Comparison of ENCODE assay signal across 32 mouse cellular contexts in genomic region chr13:48778138-48778537, GRCm38 (mm10).
DNase-seq lines count a peak whose midpoint lies in the region; ATAC-seq and TF ChIP-seq lines count a peak whose summit lies in the region.
"Had no signal": no experiment of that assay in that cellular context is flagged by ENCODE, and none has a peak within 500 bp of the region (broad histone marks: within the 10 kb centered on the region; RNA-seq: fewer than 3 reads in every experiment).

No protein-coding gene starts in this region.

- DNase-seq in liver, postnatal 0 days = no peak
- DNase-seq in 3T3-L1 (ENCODE audit: low read depth, low spot score) = peak; percentile 25
- peak; percentile 77 for DNase-seq in CH12.LX (ENCODE audit: extremely low read depth)
- DNase-seq in gastrocnemius, adult 2 months = no peak
- no peak for DNase-seq in urinary bladder, postnatal 36 days (ENCODE audit: low spot score in 2 of 2)
- no peak for DNase-seq in kidney, adult 11 months
- DNase-seq: adrenal gland, adult 2 months; adrenal gland, postnatal 36 days; cerebellum, adult 2 months; cerebellum, postnatal 14 days; forebrain, postnatal 0 days; gastrocnemius, postnatal 14 days; heart, adult 18-20 months; kidney, adult 18-20 months; kidney, postnatal 4 days; lung, adult 18-20 months; lung, postnatal 14 days; right cerebral cortex, adult 18-20 months; right cerebral cortex, postnatal 4 days had no signal

- dilution Hi-C loops in CH12.LX (cut with MboI; ENCODE audit: extremely low pct_ligation_motif_present, extremely low pct_unique_long_range_greater_than_20kb, low sequenced_read_pairs) = no loop called here

- H3K27me3 ChIP-seq in liver, postnatal 0 days (ENCODE audit: insufficient read depth, low read length) = no peaks in the 10 kb centered on the region
- H3K27me3 ChIP-seq in liver, embryonic 12.5 days (replicated peaks) = peaks cover 19% of the 10 kb centered on the region; the same call in 1 of the 2 replicates
- H3K27me3 ChIP-seq in CH12.LX (replicated peaks) = no peaks in the 10 kb centered on the region
- H3K27me3 ChIP-seq: hindbrain, embryonic 15.5 days; midbrain, embryonic 15.5 days; stomach, embryonic 15.5 days had no signal

- H3K4me3 ChIP-seq in liver, postnatal 0 days (ENCODE audit: low read depth, low read length) = no peak overlapping the region
- no peak overlapping the region for H3K4me3 ChIP-seq in liver, embryonic 12.5 days
- no peak overlapping the region for H3K4me3 ChIP-seq in CH12.LX (replicated peaks in 1 of 3; ENCODE audit: low read depth in 2 of 3, low read length in 2 of 3, poor library complexity in 1 of 3)
- H3K4me3 ChIP-seq in gastrocnemius, adult 2 months = no peak overlapping the region
- H3K4me3 ChIP-seq: erythroblast, embryonic 14.5 days; forebrain, embryonic 12.5 days; heart, embryonic 12.5 days; hindbrain, embryonic 15.5 days; kidney, embryonic 15.5 days; limb, embryonic 13.5 days; midbrain, embryonic 15.5 days; stomach, embryonic 15.5 days had no signal

- no peak for TF ChIP-seq RAD21 in CH12.LX (IDR thresholded peaks at IDR 0.05; ENCODE audit: low read depth, low read length)

- no peaks in the 10 kb centered on the region for H3K79me2 ChIP-seq in CH12.LX (replicated peaks; ENCODE audit: control insufficient read depth, extremely low read depth, insufficient read depth, poor library complexity, severe bottlenecking)

- H3K36me3 ChIP-seq in liver, postnatal 0 days (replicated peaks; ENCODE audit: insufficient read depth, low read length) = no peaks in the 10 kb centered on the region
- H3K36me3 ChIP-seq in liver, embryonic 12.5 days = no peaks in the 10 kb centered on the region
- no peaks in the 10 kb centered on the region for H3K36me3 ChIP-seq in CH12.LX (replicated peaks in 1 of 2; ENCODE audit: control insufficient read depth in 1 of 2, insufficient read depth in 1 of 2, low read length in 1 of 2)
- H3K36me3 ChIP-seq: forebrain, embryonic 12.5 days; G1E; heart, embryonic 12.5 days; hindbrain, embryonic 15.5 days; kidney, embryonic 15.5 days; limb, embryonic 13.5 days; midbrain, embryonic 15.5 days; stomach, embryonic 15.5 days had no signal

- H3K4me2 ChIP-seq in liver, postnatal 0 days (ENCODE audit: low read depth, low read length) = no peak overlapping the region
- no peak overlapping the region for H3K4me2 ChIP-seq in liver, embryonic 12.5 days
- H3K4me2 ChIP-seq in CH12.LX (ENCODE audit: insufficient read depth, low read depth, poor library complexity, severe bottlenecking) = no peak overlapping the region
- H3K4me2 ChIP-seq: forebrain, embryonic 12.5 days; heart, embryonic 12.5 days; hindbrain, embryonic 15.5 days; kidney, embryonic 15.5 days; limb, embryonic 13.5 days; liver, embryonic 11.5 days; midbrain, embryonic 15.5 days; stomach, embryonic 15.5 days had no signal

- intact Hi-C loops in gastrocnemius, adult 2 months (cut with DNase I) = no loop called here

- TF ChIP-seq EP300 in liver, postnatal 0 days (IDR thresholded peaks at IDR 0.05; ENCODE audit: low read depth) = no peak
- TF ChIP-seq EP300 in CH12.LX (IDR thresholded peaks at IDR 0.05; ENCODE audit: low read length) = no peak

- 0 out of 2 replicates have a peak, but pooled peaks have one; percentile 22 for ATAC-seq in liver, postnatal 0 days
- ATAC-seq in liver, embryonic 12.5 days = no peak
- peak; percentile 85 for ATAC-seq in granulocyte monocyte progenitor cell, adult 5-6 weeks (replicated peaks; ENCODE audit: poor library complexity, severe bottlenecking)
- ATAC-seq: forebrain, postnatal 0 days; inflammation-experienced regulatory T-cells, adult 6 months; midbrain, embryonic 15.5 days had no signal

- 31% methylated on average over 4 of the region's 4 CpGs for WGBS in liver, postnatal 0 days (ENCODE audit: insufficient replicate concordance)
- 27% methylated on average over 4 of the region's 4 CpGs for WGBS in liver, embryonic 12.5 days (ENCODE audit: insufficient replicate concordance)

- H3K9me3 ChIP-seq in liver, postnatal 0 days (ENCODE audit: low read length) = no peaks in the 10 kb centered on the region
- H3K9me3 ChIP-seq in liver, embryonic 12.5 days (replicated peaks) = no peaks in the 10 kb centered on the region
- no peaks in the 10 kb centered on the region for H3K9me3 ChIP-seq in CH12.LX (replicated peaks; ENCODE audit: low read length)
- H3K9me3 ChIP-seq: forebrain, embryonic 12.5 days; G1E; heart, embryonic 12.5 days; hindbrain, embryonic 15.5 days; kidney, embryonic 15.5 days; limb, embryonic 13.5 days; midbrain, embryonic 15.5 days; stomach, embryonic 15.5 days had no signal

- in situ Hi-C loops in CH12.LX (cut with MboI; ENCODE audit: low pct_ligation_motif_present, low pct_unique_long_range_greater_than_20kb, low sequenced_read_pairs) = no loop called here

- no peak for TF ChIP-seq POLR2A in CH12.LX (IDR thresholded peaks at IDR 0.05; ENCODE audit: low read depth, low read length)

- H3K4me1 ChIP-seq in liver, postnatal 0 days (ENCODE audit: insufficient read depth) = peaks cover 3% of the 10 kb centered on the region; the same call in 1 of the 2 replicates
- peaks cover 4% of the 10 kb centered on the region; the same call in 1 of the 2 replicates for H3K4me1 ChIP-seq in liver, embryonic 12.5 days
- peaks cover 6 to 33% of the 10 kb centered on the region in 2 experiments; a peak in 2 of 4 replicates for H3K4me1 ChIP-seq in CH12.LX (ENCODE audit: control insufficient read depth in 1 of 2, insufficient read depth in 2 of 2)

- TF ChIP-seq CTCF in liver, postnatal 0 days (IDR thresholded peaks at IDR 0.05; ENCODE audit: low read depth) = no peak
- TF ChIP-seq CTCF in CH12.LX (conservative IDR thresholded peaks at IDR 0.05 in 1 of 2, IDR thresholded peaks at IDR 0.05 in 1 of 2; ENCODE audit: low read depth in 2 of 2, low read length in 2 of 2) = no peak
- no peak for TF ChIP-seq CTCF in gastrocnemius, adult 2 months (IDR thresholded peaks at IDR 0.05)

- H3K27ac ChIP-seq in liver, postnatal 0 days (ENCODE audit: low read depth) = no peak overlapping the region
- H3K27ac ChIP-seq in liver, embryonic 12.5 days = no peak overlapping the region
- no peak overlapping the region for H3K27ac ChIP-seq in CH12.LX (ENCODE audit: insufficient read depth, low read depth)
- H3K27ac ChIP-seq in gastrocnemius, adult 2 months = no peak overlapping the region
- H3K27ac ChIP-seq: forebrain, embryonic 12.5 days; hindbrain, embryonic 15.5 days; kidney, embryonic 15.5 days; limb, embryonic 13.5 days; midbrain, embryonic 15.5 days; stomach, embryonic 15.5 days had no signal

- H3K9ac ChIP-seq in liver, postnatal 0 days (replicated peaks) = no peak overlapping the region
- H3K9ac ChIP-seq in liver, embryonic 12.5 days = no peak overlapping the region
- no peak overlapping the region for H3K9ac ChIP-seq in CH12.LX (ENCODE audit: insufficient read depth, low read depth)
- H3K9ac ChIP-seq: forebrain, embryonic 12.5 days; forebrain, postnatal 0 days; heart, embryonic 12.5 days; hindbrain, embryonic 15.5 days; kidney, embryonic 15.5 days; limb, embryonic 13.5 days; midbrain, embryonic 15.5 days; stomach, embryonic 15.5 days had no signal

TF ChIP-seq in CH12.LX, 34 proteins besides CTCF, POLR2A, EP300 and RAD21:
- TF ChIP-seq USF1 (IDR thresholded peaks at IDR 0.05; ENCODE audit: low read depth, low read length) (peak; percentile 11; the same call in 1 of the 2 replicates), BHLHE40 (IDR thresholded peaks at IDR 0.05; ENCODE audit: low read depth, low read length) (peak; percentile 66), KAT2A (IDR thresholded peaks at IDR 0.05; ENCODE audit: insufficient replicate concordance, low read length) (no peak)

Comparison
In these comparisons a context has a peak if more than half of its experiments do, and no peak if none do; other contexts are left out.
1. DNase-seq: peak in 3T3-L1 (single experiment) and CH12.LX (single experiment); none in liver, postnatal 0 days (single experiment), gastrocnemius, adult 2 months (single experiment), urinary bladder, postnatal 36 days (0 of 2) and kidney, adult 11 months (single experiment).